In genomic region chr10:126957359-126958107, GRCm38 (mm10) we compare ENCODE assay signal across 8 mouse cellular contexts. TPM values are rescaled to one million over a fixed set of nuclear protein-coding genes. Genes with fewer than 3 reads are reported as not detected.
DNase-seq lines count a peak whose midpoint lies in the region; ATAC-seq and TF ChIP-seq lines count a peak whose summit lies in the region.

No protein-coding gene starts in this region.

- H3K4me2 ChIP-seq in forebrain, embryonic 12.5 days = peak overlapping the region; percentile 47
- 0 out of 2 replicates have a peak overlapping the region, but pooled peaks have one; percentile 1 for H3K4me2 ChIP-seq in liver, postnatal 0 days (ENCODE audit: low read depth, low read length)
- peak overlapping the region; percentile 37 for H3K4me2 ChIP-seq in neural tube, embryonic 14.5 days (ENCODE audit: low read depth, low read length)

- peak overlapping the region; percentile 40 for H3K9ac ChIP-seq in forebrain, embryonic 12.5 days
- no peak overlapping the region for H3K9ac ChIP-seq in liver, postnatal 0 days (replicated peaks)
- H3K9ac ChIP-seq in neural tube, embryonic 14.5 days (replicated peaks; ENCODE audit: low read depth, low read length) = peak overlapping the region; percentile 46; the same call in 1 of the 2 replicates

- TF ChIP-seq CTCF in liver, postnatal 0 days (IDR thresholded peaks at IDR 0.05; ENCODE audit: low read depth) = no peak

- peak overlapping the region; percentile 7; the same call in 1 of the 2 replicates for H3K4me3 ChIP-seq in forebrain, embryonic 12.5 days (replicated peaks)
- H3K4me3 ChIP-seq in liver, postnatal 0 days (ENCODE audit: low read depth, low read length) = no peak overlapping the region
- no peak overlapping the region for H3K4me3 ChIP-seq in neural tube, embryonic 14.5 days (ENCODE audit: low read depth, low read length)

- ATAC-seq in forebrain, embryonic 12.5 days (ENCODE audit: low FRiP score) = peak; percentile 91
- peak; percentile 86 for ATAC-seq in liver, postnatal 0 days
- peak; percentile 87 for ATAC-seq in neural tube, embryonic 14.5 days (ENCODE audit: low read depth)

- H3K27ac ChIP-seq in forebrain, embryonic 12.5 days = peak overlapping the region; percentile 91
- no peak overlapping the region for H3K27ac ChIP-seq in liver, postnatal 0 days (ENCODE audit: low read depth)
- peak overlapping the region; percentile 78 for H3K27ac ChIP-seq in neural tube, embryonic 14.5 days (ENCODE audit: low read depth, low read length)

- WGBS in forebrain, embryonic 12.5 days = under 1% methylated on average over 25 of the region's 25 CpGs
- 13% methylated on average over 25 of the region's 25 CpGs for WGBS in liver, postnatal 0 days (ENCODE audit: insufficient replicate concordance)
- under 1% methylated on average over 25 of the region's 25 CpGs for WGBS in neural tube, embryonic 14.5 days

- no peaks in the 10 kb centered on the region for H3K36me3 ChIP-seq in forebrain, embryonic 12.5 days (replicated peaks)
- H3K36me3 ChIP-seq in liver, postnatal 0 days (replicated peaks; ENCODE audit: insufficient read depth, low read length) = no peaks in the 10 kb centered on the region
- H3K36me3 ChIP-seq in neural tube, embryonic 14.5 days (ENCODE audit: control insufficient read depth, insufficient read depth, low read length) = no peaks in the 10 kb centered on the region

- H3K27me3 ChIP-seq in forebrain, embryonic 12.5 days = peaks cover 15% of the 10 kb centered on the region; the same call in 1 of the 2 replicates
- no peaks in the 10 kb centered on the region for H3K27me3 ChIP-seq in liver, postnatal 0 days (ENCODE audit: insufficient read depth, low read length)
- H3K27me3 ChIP-seq in neural tube, embryonic 14.5 days (ENCODE audit: control insufficient read depth, insufficient read depth, low read length) = peaks cover 10% of the 10 kb centered on the region; the same call in 1 of the 2 replicates

- no peaks in the 10 kb centered on the region for H3K9me3 ChIP-seq in forebrain, embryonic 12.5 days
- H3K9me3 ChIP-seq in liver, postnatal 0 days (ENCODE audit: low read length) = no peaks in the 10 kb centered on the region
- no peaks in the 10 kb centered on the region for H3K9me3 ChIP-seq in neural tube, embryonic 14.5 days (ENCODE audit: control insufficient read depth, low read length)

- no peak for TF ChIP-seq EP300 in liver, postnatal 0 days (IDR thresholded peaks at IDR 0.05; ENCODE audit: low read depth)

- H3K4me1 ChIP-seq in forebrain, embryonic 12.5 days = peaks cover 29% of the 10 kb centered on the region
- H3K4me1 ChIP-seq in liver, postnatal 0 days (ENCODE audit: insufficient read depth) = peaks cover 12% of the 10 kb centered on the region
- H3K4me1 ChIP-seq in neural tube, embryonic 14.5 days (ENCODE audit: control insufficient read depth, insufficient read depth, low read length) = peaks cover 12% of the 10 kb centered on the region

- DNase-seq in urinary bladder, adult 2 months (ENCODE audit: low spot score) = peak; percentile 46
- no peak for DNase-seq in urinary bladder, postnatal 10 days (ENCODE audit: low spot score)
- DNase-seq in heart, postnatal 4 days = peak; percentile 66
- DNase-seq in layer of hippocampus, adult 8-10 months (ENCODE audit: low spot score in 2 of 2) = peak; percentile 54 to 75
- peak; percentile 59 for DNase-seq in liver, postnatal 0 days
- no peak for DNase-seq in spleen, adult 12 weeks (ENCODE audit: low spot score)

RNA-seq across cellular contexts. Expression of gene Ctdsp2, which starts 21.0 kb away (rescaled TPM):
- polyA plus RNA-seq in urinary bladder, adult 2 months (2012; rRNA removed) = 146 and 191 TPM in 2 replicates
- polyA plus RNA-seq in forebrain, embryonic 12.5 days (2016; fragmentation: Nextera tagmentation; extraction: Ambion mirVana) = 49.2 and 49.5 TPM in 2 replicates
- total RNA-seq in heart, postnatal 4 days (2021) = 100 to 1,000 TPM; 132 to 136 TPM
- total RNA-seq in layer of hippocampus, adult 8-10 months (2022) = 100 to 1,000 TPM; 104 to 120 (median 111) TPM
- polyA plus RNA-seq in liver, postnatal 0 days (2015; fragmentation: Nextera tagmentation; extraction: Ambion mirVana) = 10.7 and 11.4 TPM in 2 replicates
- 15.1 and 27.9 TPM in 2 replicates for polyA plus RNA-seq in neural tube, embryonic 14.5 days (2014; fragmentation: Nextera tagmentation; extraction: Ambion mirVana)

RNA-seq across cellular contexts. Expression of gene Avil, which starts 43.0 kb away (rescaled TPM):
- polyA plus RNA-seq in urinary bladder, adult 2 months (2012; rRNA removed) = 0.28 and 0.53 TPM in 2 replicates
- polyA plus RNA-seq in forebrain, embryonic 12.5 days (2016; fragmentation: Nextera tagmentation; extraction: Ambion mirVana) = 0.21 TPM in 1 of 2 replicates, not detected in the other
- under 1 TPM; 0.10 to 0.23 TPM for total RNA-seq in heart, postnatal 4 days (2021)
- under 1 TPM; 0.11 to 0.39 (median 0.18) TPM for total RNA-seq in layer of hippocampus, adult 8-10 months (2022)
- 0.04 TPM in 1 of 2 replicates, not detected in the other for polyA plus RNA-seq in liver, postnatal 0 days (2015; fragmentation: Nextera tagmentation; extraction: Ambion mirVana)
- polyA plus RNA-seq in neural tube, embryonic 14.5 days (2014; fragmentation: Nextera tagmentation; extraction: Ambion mirVana) = 0.15 and 27.1 TPM in 2 replicates

RNA-seq across cellular contexts. Expression of gene Atp23, which starts 56.4 kb away (rescaled TPM):
- 5.7 and 7.5 TPM in 2 replicates for polyA plus RNA-seq in urinary bladder, adult 2 months (2012; rRNA removed)
- 14.2 and 14.5 TPM in 2 replicates for polyA plus RNA-seq in forebrain, embryonic 12.5 days (2016; fragmentation: Nextera tagmentation; extraction: Ambion mirVana)
- 1 to 10 TPM; 3.7 to 3.9 TPM for total RNA-seq in heart, postnatal 4 days (2021)
- total RNA-seq in layer of hippocampus, adult 8-10 months (2022) = 10 to 100 TPM in 3 of 4 experiments, 1 to 10 TPM in 1; 7.5 to 11.2 (median 10.5) TPM
- 5.8 and 7.1 TPM in 2 replicates for polyA plus RNA-seq in liver, postnatal 0 days (2015; fragmentation: Nextera tagmentation; extraction: Ambion mirVana)
- 15.6 and 16.7 TPM in 2 replicates for polyA plus RNA-seq in neural tube, embryonic 14.5 days (2014; fragmentation: Nextera tagmentation; extraction: Ambion mirVana)

Comparison
In these comparisons a context has a peak if more than half of its experiments do, and no peak if none do; other contexts are left out.
1. DNase-seq: peak in urinary bladder, adult 2 months (single experiment), heart, postnatal 4 days (single experiment), layer of hippocampus, adult 8-10 months (2 of 2) and liver, postnatal 0 days (single experiment); none in urinary bladder, postnatal 10 days (single experiment) and spleen, adult 12 weeks (single experiment).
2. Peak in every context shown above with its lines, with median percentiles within 50 percentile points of each other: ATAC-seq and H3K4me2 ChIP-seq.